Mouse (Mus musculus): ENCODE results near the gene Igfbp1. TPM values are rescaled to one million over a fixed set of nuclear protein-coding genes. Genes with fewer than 3 reads are reported as not detected.

Igfbp1 gene
- not detected for total RNA-seq (2023)

GRCm38 (mm10) chr11:7197491-7197941, at the start of gene Igfbp1:
Igfbp1 (plus strand) TSS chr11:7197782.

GRCm38 (mm10) chr11:7188469-7188868, 9.1 kb upstream of the Igfbp1 start, which contains the start of gene Gm11985:
Gm11985 (minus strand) TSS chr11:7188569.

GRCm38 (mm10) chr11:7213501-7214341, 16.1 kb downstream of the Igfbp1 start, which contains the start of gene Igfbp3:
Igfbp3 (minus strand) TSS chr11:7213923.

Other genes with a start within 250 kb of the Igfbp1 start
- not detected for gene Adcy1, start 134.3 kb upstream of the Igfbp1 start, total RNA-seq (2023)
- gene Gm11985, start 9.2 kb upstream of the Igfbp1 start, total RNA-seq (2023): not detected
- not detected for gene Igfbp3, start 16.1 kb downstream of the Igfbp1 start, total RNA-seq (2023)

Data from neutrophil, adult 83 days (primary cell).